13 mouse cellular contexts compared by ENCODE assay signal in the genomic region with DNA sequence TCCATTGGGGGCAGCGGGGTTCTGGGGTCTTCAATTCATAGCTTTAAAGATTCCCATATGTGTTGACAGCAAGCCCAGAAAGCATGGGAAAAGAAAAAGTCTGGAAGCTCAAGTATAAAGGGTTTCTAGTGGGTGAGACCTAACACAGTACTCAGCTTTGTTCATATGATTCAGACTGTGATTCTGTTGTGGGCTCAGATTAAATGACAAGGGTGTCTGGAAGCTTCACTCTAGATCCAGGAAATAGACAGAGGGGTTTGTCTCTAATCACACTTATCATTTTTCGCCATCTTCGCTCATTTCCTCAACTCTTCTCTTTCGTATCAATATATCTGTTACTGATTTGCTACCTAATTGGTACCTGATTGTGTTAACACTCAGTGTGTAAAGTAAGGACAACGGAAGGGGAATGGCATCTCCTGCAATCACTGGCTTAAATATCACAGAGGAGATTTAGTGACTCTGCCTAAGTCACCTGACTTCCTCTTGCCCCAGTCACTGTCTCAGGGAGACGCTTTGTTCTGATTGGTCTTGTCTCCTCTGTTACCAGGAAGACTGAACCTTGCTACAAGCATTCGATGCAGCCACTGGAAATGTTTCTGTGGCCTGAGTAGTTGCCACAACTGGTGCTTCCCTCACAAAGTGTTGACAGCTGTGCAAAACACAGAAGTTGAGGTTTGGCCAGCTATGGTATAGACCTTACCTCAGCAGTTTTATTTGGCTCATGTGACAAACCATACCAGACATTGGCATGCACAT.
DNase-seq lines count a peak whose midpoint lies in the region; ATAC-seq and TF ChIP-seq lines count a peak whose summit lies in the region.
"Had no signal": no experiment of that assay in that cellular context is flagged by ENCODE, and none has a peak within 500 bp of the region (broad histone marks: within the 10 kb centered on the region; RNA-seq: fewer than 3 reads in every experiment).

No protein-coding gene starts in this region.

- H3K4me2 ChIP-seq in hindbrain, embryonic 12.5 days (replicated peaks) = no peak overlapping the region
- H3K4me2 ChIP-seq in hindbrain, embryonic 13.5 days = no peak overlapping the region
- H3K4me2 ChIP-seq in forebrain, postnatal 0 days (ENCODE audit: low read depth) = no peak overlapping the region
- H3K4me2 ChIP-seq: kidney, embryonic 15.5 days; midbrain, embryonic 12.5 days had no signal

- DNase-seq in CD8-positive naive resting alpha-beta T cell, adult 2 months (ENCODE audit: low read depth in 2 of 2, low spot score in 2 of 2) = peak; percentile 20 to 32
- DNase-seq in lung, postnatal 25 days (ENCODE audit: low spot score) = peak; percentile 72
- DNase-seq in spleen, postnatal 36 days (ENCODE audit: low spot score in 2 of 2) = peak; percentile 77 to 78
- DNase-seq in layer of hippocampus, adult 9-10 months (ENCODE audit: low spot score) = no peak
- no peak for DNase-seq in forebrain, postnatal 0 days
- no peak for DNase-seq in layer of hippocampus, adult 8-10 months (ENCODE audit: low spot score in 2 of 2)
- DNase-seq: cerebellum, adult 9-11 months; heart, postnatal 10 days had no signal

- H3K27me3 ChIP-seq in hindbrain, embryonic 12.5 days = no peaks in the 10 kb centered on the region
- no peaks in the 10 kb centered on the region for H3K27me3 ChIP-seq in hindbrain, embryonic 13.5 days
- no peaks in the 10 kb centered on the region for H3K27me3 ChIP-seq in forebrain, postnatal 0 days (ENCODE audit: insufficient read depth, low read length)
- H3K27me3 ChIP-seq: kidney, embryonic 15.5 days; midbrain, embryonic 12.5 days had no signal

- TF ChIP-seq CTCF in forebrain, postnatal 0 days (IDR thresholded peaks at IDR 0.05; ENCODE audit: low read depth) = no peak

- WGBS in hindbrain, embryonic 12.5 days = 84% methylated on average over 7 of the region's 7 CpGs
- WGBS in hindbrain, embryonic 13.5 days = 88% methylated on average over 7 of the region's 7 CpGs
- 90% methylated on average over 7 of the region's 7 CpGs for WGBS in forebrain, postnatal 0 days

- H3K36me3 ChIP-seq in hindbrain, embryonic 12.5 days = no peaks in the 10 kb centered on the region
- no peaks in the 10 kb centered on the region for H3K36me3 ChIP-seq in hindbrain, embryonic 13.5 days
- no peaks in the 10 kb centered on the region for H3K36me3 ChIP-seq in forebrain, postnatal 0 days (ENCODE audit: insufficient read depth)
- H3K36me3 ChIP-seq: kidney, embryonic 15.5 days; midbrain, embryonic 12.5 days had no signal

- no peak overlapping the region for H3K9ac ChIP-seq in hindbrain, embryonic 12.5 days
- H3K9ac ChIP-seq in hindbrain, embryonic 13.5 days = no peak overlapping the region
- H3K9ac ChIP-seq in forebrain, postnatal 0 days = no peak overlapping the region
- H3K9ac ChIP-seq: kidney, embryonic 15.5 days; midbrain, embryonic 12.5 days had no signal

- H3K4me3 ChIP-seq in hindbrain, embryonic 12.5 days = no peak overlapping the region
- H3K4me3 ChIP-seq in hindbrain, embryonic 13.5 days = no peak overlapping the region
- H3K4me3 ChIP-seq in forebrain, postnatal 0 days (ENCODE audit: low read depth, low read length) = no peak overlapping the region
- H3K4me3 ChIP-seq: kidney, embryonic 15.5 days; midbrain, embryonic 12.5 days had no signal

- H3K9me3 ChIP-seq in hindbrain, embryonic 12.5 days (replicated peaks) = no peaks in the 10 kb centered on the region
- no peaks in the 10 kb centered on the region for H3K9me3 ChIP-seq in hindbrain, embryonic 13.5 days
- H3K9me3 ChIP-seq in forebrain, postnatal 0 days (ENCODE audit: low read length) = no peaks in the 10 kb centered on the region
- H3K9me3 ChIP-seq: kidney, embryonic 15.5 days; midbrain, embryonic 12.5 days had no signal

- no peaks in the 10 kb centered on the region for H3K4me1 ChIP-seq in hindbrain, embryonic 12.5 days
- H3K4me1 ChIP-seq in hindbrain, embryonic 13.5 days (replicated peaks) = no peaks in the 10 kb centered on the region
- H3K4me1 ChIP-seq in forebrain, postnatal 0 days (ENCODE audit: insufficient read depth) = no peaks in the 10 kb centered on the region
- H3K4me1 ChIP-seq: kidney, embryonic 15.5 days; midbrain, embryonic 12.5 days had no signal

- H3K27ac ChIP-seq in hindbrain, embryonic 12.5 days = 0 out of 2 replicates have a peak overlapping the region, but pooled peaks have one; percentile 12
- no peak overlapping the region for H3K27ac ChIP-seq in hindbrain, embryonic 13.5 days
- no peak overlapping the region for H3K27ac ChIP-seq in forebrain, postnatal 0 days (ENCODE audit: low read depth, low read length)
- H3K27ac ChIP-seq: kidney, embryonic 15.5 days; midbrain, embryonic 12.5 days; stomach, postnatal 0 days had no signal

- no peak for ATAC-seq in hindbrain, embryonic 12.5 days (ENCODE audit: low FRiP score)
- ATAC-seq in hindbrain, embryonic 13.5 days (ENCODE audit: low FRiP score) = no peak
- no peak for ATAC-seq in forebrain, postnatal 0 days

Comparison
In these comparisons a context has a peak if more than half of its experiments do, and no peak if none do; other contexts are left out.
1. DNase-seq: peak in CD8-positive naive resting alpha-beta T cell, adult 2 months (2 of 2), lung, postnatal 25 days (single experiment) and spleen, postnatal 36 days (2 of 2); none in layer of hippocampus, adult 9-10 months (single experiment), forebrain, postnatal 0 days (single experiment) and layer of hippocampus, adult 8-10 months (0 of 2).